Comparison of ENCODE assay signal across 8 mouse cellular contexts in genomic region chr8:94991454-94991994, GRCm38 (mm10). TPM values are rescaled to one million over a fixed set of nuclear protein-coding genes. Genes with fewer than 3 reads are reported as not detected.
A peak's percentile ranks its signal among the peaks of the same experiment; 100 is the strongest.
DNase-seq lines count a peak whose midpoint lies in the region; ATAC-seq and TF ChIP-seq lines count a peak whose summit lies in the region.

No protein-coding gene starts in this region.

- no peaks in the 10 kb centered on the region for H3K36me3 ChIP-seq in hindbrain, embryonic 10.5 days
- H3K36me3 ChIP-seq in hindbrain, embryonic 11.5 days (ENCODE audit: control insufficient read depth, insufficient read depth, low read length), result no peaks in the 10 kb centered on the region
- H3K36me3 ChIP-seq in forebrain, postnatal 0 days (ENCODE audit: insufficient read depth), result no peaks in the 10 kb centered on the region
- H3K36me3 ChIP-seq in midbrain, embryonic 13.5 days, result no peaks in the 10 kb centered on the region

- peaks cover 3% of the 10 kb centered on the region; the same call in 1 of the 2 replicates for H3K27me3 ChIP-seq in hindbrain, embryonic 10.5 days (ENCODE audit: insufficient read depth, poor library complexity, severe bottlenecking)
- no peaks in the 10 kb centered on the region for H3K27me3 ChIP-seq in hindbrain, embryonic 11.5 days (ENCODE audit: control insufficient read depth, insufficient read depth, low read length)
- no peaks in the 10 kb centered on the region for H3K27me3 ChIP-seq in forebrain, postnatal 0 days (ENCODE audit: insufficient read depth, low read length)
- no peaks in the 10 kb centered on the region for H3K27me3 ChIP-seq in midbrain, embryonic 13.5 days

- H3K4me3 ChIP-seq in hindbrain, embryonic 10.5 days, result no peak overlapping the region
- no peak overlapping the region for H3K4me3 ChIP-seq in hindbrain, embryonic 11.5 days (ENCODE audit: low read depth, low read length)
- H3K4me3 ChIP-seq in brown adipose tissue, adult 24 weeks (ENCODE audit: insufficient read depth, low read depth, low read length), result no peak overlapping the region
- H3K4me3 ChIP-seq in forebrain, postnatal 0 days (ENCODE audit: low read depth, low read length), result no peak overlapping the region
- H3K4me3 ChIP-seq in midbrain, embryonic 13.5 days (replicated peaks), result no peak overlapping the region

- H3K9me3 ChIP-seq in hindbrain, embryonic 10.5 days, result no peaks in the 10 kb centered on the region
- no peaks in the 10 kb centered on the region for H3K9me3 ChIP-seq in hindbrain, embryonic 11.5 days (ENCODE audit: control insufficient read depth, low read length)
- H3K9me3 ChIP-seq in forebrain, postnatal 0 days (ENCODE audit: low read length), result no peaks in the 10 kb centered on the region
- no peaks in the 10 kb centered on the region for H3K9me3 ChIP-seq in midbrain, embryonic 13.5 days

- peaks cover 78% of the 10 kb centered on the region for H3K4me1 ChIP-seq in hindbrain, embryonic 10.5 days (replicated peaks)
- peaks cover 14% of the 10 kb centered on the region; the same call in 1 of the 2 replicates for H3K4me1 ChIP-seq in hindbrain, embryonic 11.5 days (replicated peaks; ENCODE audit: control insufficient read depth, insufficient read depth, low read length)
- H3K4me1 ChIP-seq in brown adipose tissue, adult 24 weeks (ENCODE audit: control insufficient read depth, insufficient read depth, insufficient read length, low read length), result peaks cover 66% of the 10 kb centered on the region
- peaks cover 43% of the 10 kb centered on the region for H3K4me1 ChIP-seq in forebrain, postnatal 0 days (ENCODE audit: insufficient read depth)
- H3K4me1 ChIP-seq in midbrain, embryonic 13.5 days (replicated peaks), result peaks cover 51% of the 10 kb centered on the region

- H3K4me2 ChIP-seq in hindbrain, embryonic 11.5 days (replicated peaks; ENCODE audit: low read depth, low read length), result no peak overlapping the region
- H3K4me2 ChIP-seq in forebrain, postnatal 0 days (ENCODE audit: low read depth), result no peak overlapping the region
- no peak overlapping the region for H3K4me2 ChIP-seq in midbrain, embryonic 13.5 days (replicated peaks)

- DNase-seq in hindbrain, embryonic 10.5 days (ENCODE audit: low spot score), result no peak
- DNase-seq in hindbrain, embryonic 11.5 days (ENCODE audit: low spot score), result no peak
- no peak for DNase-seq in forebrain, postnatal 0 days
- DNase-seq in thymus, postnatal 36 days, result no peak
- DNase-seq in urinary bladder, postnatal 4 days (ENCODE audit: low spot score in 2 of 2), result no peak
- no peak for DNase-seq in spleen, postnatal 14 days (ENCODE audit: low spot score in 2 of 2)

- ATAC-seq in hindbrain, embryonic 11.5 days (ENCODE audit: low FRiP score), result no peak
- no peak for ATAC-seq in forebrain, postnatal 0 days
- ATAC-seq in midbrain, embryonic 13.5 days, result no peak

- H3K27ac ChIP-seq in hindbrain, embryonic 10.5 days, result peak overlapping the region; percentile 98
- no peak overlapping the region for H3K27ac ChIP-seq in hindbrain, embryonic 11.5 days (ENCODE audit: low read depth, low read length)
- H3K27ac ChIP-seq in brown adipose tissue, adult 24 weeks (replicated peaks; ENCODE audit: low read depth, low read length), result peak overlapping the region; percentile 96
- 0 out of 2 replicates have a peak overlapping the region, but pooled peaks have one; percentile 96 for H3K27ac ChIP-seq in forebrain, postnatal 0 days (ENCODE audit: low read depth, low read length)
- peak overlapping the region; percentile 96; the same call in 1 of the 2 replicates for H3K27ac ChIP-seq in midbrain, embryonic 13.5 days

- no peak overlapping the region for H3K9ac ChIP-seq in hindbrain, embryonic 11.5 days (ENCODE audit: low read depth, low read length)
- no peak overlapping the region for H3K9ac ChIP-seq in forebrain, postnatal 0 days
- H3K9ac ChIP-seq in midbrain, embryonic 13.5 days (replicated peaks), result no peak overlapping the region

- 84% methylated on average over 9 of the region's 9 CpGs for WGBS in hindbrain, embryonic 10.5 days
- 83% methylated on average over 9 of the region's 9 CpGs for WGBS in hindbrain, embryonic 11.5 days
- 77% methylated on average over 9 of the region's 9 CpGs for WGBS in forebrain, postnatal 0 days
- WGBS in midbrain, embryonic 13.5 days, result 87% methylated on average over 9 of the region's 9 CpGs

- no peak for TF ChIP-seq CTCF in forebrain, postnatal 0 days (IDR thresholded peaks at IDR 0.05; ENCODE audit: low read depth)

RNA-seq across cellular contexts. Expression of gene Adgrg1, which starts 17.0 kb away (rescaled TPM):
- polyA plus RNA-seq in hindbrain, embryonic 10.5 days (2016; fragmentation: Nextera tagmentation; extraction: Ambion mirVana), result 101 and 186 TPM in 2 replicates
- 138 and 160 TPM in 2 replicates for polyA plus RNA-seq in hindbrain, embryonic 11.5 days (2014; fragmentation: Nextera tagmentation; extraction: Ambion mirVana)
- 7.4 and 18.4 TPM in 2 replicates for polyA plus RNA-seq in brown adipose tissue, adult 24 weeks (2012; ENCODE audit: insufficient read depth, insufficient read length, missing spikeins)
- 107 and 188 TPM in 2 replicates for total RNA-seq in forebrain, postnatal 0 days (2014; rRNA removed)
- polyA plus RNA-seq in forebrain, postnatal 0 days (2015; fragmentation: Nextera tagmentation; extraction: Ambion mirVana), result 79.8 and 101 TPM in 2 replicates
- 189 and 212 TPM in 2 replicates for polyA plus RNA-seq in midbrain, embryonic 13.5 days (2015; fragmentation: Nextera tagmentation; extraction: Ambion mirVana)

RNA-seq across cellular contexts. Expression of gene Adgrg3, which starts 26.0 kb away (rescaled TPM):
- 3.2 and 3.5 TPM in 2 replicates for polyA plus RNA-seq in hindbrain, embryonic 10.5 days (2016; fragmentation: Nextera tagmentation; extraction: Ambion mirVana)
- polyA plus RNA-seq in hindbrain, embryonic 11.5 days (2014; fragmentation: Nextera tagmentation; extraction: Ambion mirVana), result 2.5 and 4.7 TPM in 2 replicates
- polyA plus RNA-seq in brown adipose tissue, adult 24 weeks (2012; ENCODE audit: insufficient read depth, insufficient read length, missing spikeins), result not detected in 2 replicates
- total RNA-seq in forebrain, postnatal 0 days (2014; rRNA removed), result 0.67 and 1.2 TPM in 2 replicates
- polyA plus RNA-seq in forebrain, postnatal 0 days (2015; fragmentation: Nextera tagmentation; extraction: Ambion mirVana), result 0.47 and 0.69 TPM in 2 replicates
- 0.96 and 1.3 TPM in 2 replicates for polyA plus RNA-seq in midbrain, embryonic 13.5 days (2015; fragmentation: Nextera tagmentation; extraction: Ambion mirVana)
